Mouse (Mus musculus) G1E-ER4 (cell line): ENCODE results near the gene Zdhhc12. TPM values are rescaled to one million over a fixed set of nuclear protein-coding genes. Genes with fewer than 3 reads are reported as not detected.

ENCODE experiments used
- GATA1 ChIP-seq: IDR thresholded peaks from one replicate; pipeline ENCODE4 v1.8.0; 2012; ENCODE audit warnings: low read length, inconsistent platforms
- polyA plus RNA-seq: library from polyadenylated mRNA; stranded (reverse); fragments of >175 nt; gene quantifications from 2 replicates; pipeline ENCODE4 v1.2.3, GENCODE M21; 2012

Zdhhc12 gene
- polyA plus RNA-seq, 1 experiment, result 42.0 TPM

GRCm38 (mm10) chr2:30076959-30077358 is 16.5 kb downstream of the Zdhhc12 start:
- TF ChIP-seq GATA1, result no peak

- TF ChIP-seq GATA1, result no peak
Observed at GRCm38 (mm10) chr2:30076439-30076838, 17.0 kb downstream of the Zdhhc12 start.

GRCm38 (mm10) chr2:30075625-30076024 is 17.8 kb downstream of the Zdhhc12 start:
- TF ChIP-seq GATA1, result no peak

GRCm38 (mm10) chr2:30073285-30073684 is 20.2 kb downstream of the Zdhhc12 start:
- no peak for TF ChIP-seq GATA1

GRCm38 (mm10) chr2:30072875-30073274 is 20.6 kb downstream of the Zdhhc12 start:
- no peak for TF ChIP-seq GATA1

GRCm38 (mm10) chr2:30067962-30068361 is 25.5 kb downstream of the Zdhhc12 start:
- no peak for TF ChIP-seq GATA1

GRCm38 (mm10) chr2:30067031-30067888 is 26.2 kb downstream of the Zdhhc12 start:
- TF ChIP-seq GATA1, result no peak

- no peak for TF ChIP-seq GATA1
Observed at GRCm38 (mm10) chr2:30066046-30066901, 27.2 kb downstream of the Zdhhc12 start.

- no peak for TF ChIP-seq GATA1
Observed at GRCm38 (mm10) chr2:30064298-30064697, 29.1 kb downstream of the Zdhhc12 start.

- no peak for TF ChIP-seq GATA1
Observed at GRCm38 (mm10) chr2:30063791-30064190, 29.7 kb downstream of the Zdhhc12 start.

- TF ChIP-seq GATA1, result no peak
Observed at GRCm38 (mm10) chr2:30063235-30063634, 30.2 kb downstream of the Zdhhc12 start.

- TF ChIP-seq GATA1, result no peak
Observed at GRCm38 (mm10) chr2:30062249-30063093, 31.0 kb downstream of the Zdhhc12 start.

- no peak for TF ChIP-seq GATA1
Observed at GRCm38 (mm10) chr2:30061215-30062166, 32.0 kb downstream of the Zdhhc12 start.

GRCm38 (mm10) chr2:30058418-30058817 is 35.0 kb downstream of the Zdhhc12 start:
- TF ChIP-seq GATA1, result no peak
